Comparison of ENCODE assay signal across 14 mouse cellular contexts in the genomic region with DNA sequence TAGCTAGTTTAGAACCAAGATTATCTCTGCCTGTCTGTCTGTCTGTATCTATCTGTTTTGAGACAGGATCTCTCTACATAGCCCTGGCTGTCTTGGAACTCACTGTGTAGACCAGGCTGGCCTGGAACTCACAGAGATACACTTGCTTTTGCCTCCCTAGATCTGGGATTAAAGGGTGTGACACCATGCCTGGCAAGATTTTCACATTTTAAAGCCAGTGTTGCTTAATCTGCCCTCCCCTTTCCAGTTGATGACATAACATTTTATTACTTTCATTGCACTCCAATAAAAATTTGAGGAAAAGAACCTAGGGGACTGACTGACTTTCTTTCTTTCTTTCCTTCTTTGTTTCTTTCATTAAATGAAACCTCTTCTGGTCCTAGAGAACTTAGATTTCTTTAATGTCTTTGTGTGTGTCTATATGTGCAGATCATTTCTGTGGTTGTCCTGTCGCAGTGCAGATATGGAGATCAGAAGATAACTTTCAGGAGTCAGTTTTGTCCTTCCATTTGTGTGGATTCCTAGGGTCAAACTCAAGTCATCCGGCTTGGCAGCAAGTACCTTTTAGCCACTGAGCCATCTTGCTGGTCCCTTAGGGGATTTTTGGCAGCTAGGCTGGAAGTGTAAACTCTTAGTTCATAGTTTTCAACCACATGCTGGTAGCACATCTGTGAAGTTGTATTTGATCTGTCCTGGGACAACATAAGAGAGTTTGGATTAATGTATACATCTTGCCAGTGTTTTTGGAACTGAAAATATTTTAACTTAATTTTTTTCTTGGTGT. TPM values are rescaled to one million over a fixed set of nuclear protein-coding genes. Genes with fewer than 3 reads are reported as not detected.
A peak's percentile ranks its signal among the peaks of the same experiment; 100 is the strongest.
DNase-seq lines count a peak whose midpoint lies in the region; ATAC-seq and TF ChIP-seq lines count a peak whose summit lies in the region.
"Had no signal": no experiment of that assay in that cellular context is flagged by ENCODE, and none has a peak within 500 bp of the region (broad histone marks: within the 10 kb centered on the region; RNA-seq: fewer than 3 reads in every experiment).

No protein-coding gene starts in this region.

- peaks cover 7% of the 10 kb centered on the region; the same call in 1 of the 2 replicates for H3K4me1 ChIP-seq in lung, embryonic 14.5 days (ENCODE audit: insufficient read depth)

- no peaks in the 10 kb centered on the region for H3K27me3 ChIP-seq in lung, embryonic 14.5 days (ENCODE audit: insufficient read depth, low read length)
- H3K27me3 ChIP-seq: forebrain, embryonic 15.5 days; heart, embryonic 15.5 days; neural tube, embryonic 12.5 days had no signal

- peak overlapping the region; percentile 13; the same call in 1 of the 2 replicates for H3K4me2 ChIP-seq in lung, embryonic 14.5 days
- H3K4me2 ChIP-seq: forebrain, embryonic 15.5 days; neural tube, embryonic 12.5 days had no signal

- 77% methylated on average over 2 of the region's 2 CpGs for WGBS in lung, embryonic 14.5 days

- H3K4me3 ChIP-seq in gastrocnemius, adult 2 months: peak overlapping the region; percentile 80
- H3K4me3 ChIP-seq in lung, embryonic 14.5 days (ENCODE audit: low read depth, low read length): no peak overlapping the region
- H3K4me3 ChIP-seq: forebrain, embryonic 15.5 days; heart, embryonic 15.5 days; neural tube, embryonic 12.5 days had no signal

- peaks cover 13% of the 10 kb centered on the region; the same call in 1 of the 2 replicates for H3K36me3 ChIP-seq in lung, embryonic 14.5 days (ENCODE audit: insufficient read depth)
- H3K36me3 ChIP-seq: forebrain, embryonic 15.5 days; neural tube, embryonic 12.5 days had no signal

- no peak for TF ChIP-seq CTCF in gastrocnemius, adult 2 months (IDR thresholded peaks at IDR 0.05)
- no peak for TF ChIP-seq CTCF in lung, embryonic 14.5 days (IDR thresholded peaks at IDR 0.05; ENCODE audit: low read depth)

- DNase-seq in gastrocnemius, adult 2 months: peak; percentile 41
- no peak for DNase-seq in gastrocnemius, postnatal 36 days
- DNase-seq in lung, embryonic 14.5 days: peak; percentile 12
- DNase-seq in lung, postnatal 14 days: no peak
- DNase-seq in adipocyte (ENCODE audit: low spot score): peak; percentile 68
- peak; percentile 29 for DNase-seq in lung, postnatal 10 days
- DNase-seq in embryo, embryonic 10 days (ENCODE audit: low spot score): no peak
- DNase-seq in adrenal gland, postnatal 25 days: no peak
- DNase-seq: cerebellum, adult 11-12 months; kidney, postnatal 4 days; thymus, postnatal 4 days had no signal

- ATAC-seq in lung, embryonic 14.5 days (ENCODE audit: insufficient read depth): no peak
- ATAC-seq: forebrain, embryonic 15.5 days had no signal

- H3K9me3 ChIP-seq in lung, embryonic 14.5 days (ENCODE audit: low read depth, low read length): no peaks in the 10 kb centered on the region
- H3K9me3 ChIP-seq: forebrain, embryonic 15.5 days; heart, embryonic 15.5 days; neural tube, embryonic 12.5 days had no signal

- peak overlapping the region; percentile 8; the same call in 1 of the 2 replicates for H3K27ac ChIP-seq in gastrocnemius, adult 2 months
- no peak overlapping the region for H3K27ac ChIP-seq in lung, embryonic 14.5 days (ENCODE audit: low read depth)
- H3K27ac ChIP-seq: forebrain, embryonic 15.5 days; heart, embryonic 15.5 days; neural tube, embryonic 12.5 days had no signal

- no peak overlapping the region for H3K9ac ChIP-seq in lung, embryonic 14.5 days
- H3K9ac ChIP-seq: forebrain, embryonic 15.5 days; heart, embryonic 15.5 days; neural tube, embryonic 12.5 days had no signal

- intact Hi-C loops in gastrocnemius, adult 2 months (cut with DNase I): loop anchor here (5.0 kb wide), 1 partner anchor 38 kb away; no protein-coding TSS in a partner anchor
- intact Hi-C loops in gastrocnemius, postnatal 36 days (cut with DNase I): no loop called here

RNA-seq across cellular contexts. Expression of gene Swap70, which starts 2.4 kb away (rescaled TPM):
- total RNA-seq in gastrocnemius, adult 2 months (2021): 1 to 10 TPM; 4.8 to 7.2 TPM
- 1 to 10 TPM; 4.9 to 6.8 TPM for total RNA-seq in gastrocnemius, postnatal 36 days (2021)
- 33.0 and 35.4 TPM in 2 replicates for polyA plus RNA-seq in lung, embryonic 14.5 days (2014; fragmentation: Nextera tagmentation; extraction: Ambion mirVana)
- 16.2 and 26.7 TPM in 2 replicates for total RNA-seq in adrenal gland, postnatal 25 days (2021)

Comparison
In these comparisons a context has a peak if more than half of its experiments do, and no peak if none do; other contexts are left out.
1. DNase-seq: peak in gastrocnemius, adult 2 months (single experiment), lung, embryonic 14.5 days (single experiment), adipocyte (single experiment) and lung, postnatal 10 days (single experiment); none in gastrocnemius, postnatal 36 days (0 of 2), lung, postnatal 14 days (single experiment), embryo, embryonic 10 days (single experiment) and adrenal gland, postnatal 25 days (single experiment).